Mouse (Mus musculus) embryonic facial prominence, embryonic 13.5 days (tissue): Measurements from ENCODE around the gene Ccnq. TPM values are rescaled to one million over a fixed set of nuclear protein-coding genes. Genes with fewer than 3 reads are reported as not detected.

ENCODE experiments used
- ATAC-seq: fragments of 200-750 bp; cut with Nextera tagmentation; 2 replicates; pipeline ENCODE4 v1.8.0; 2017; ENCODE audit warnings: low read depth; ENCODE audit not compliant: insufficient number of reproducible peaks, insufficient read depth, low FRiP score, low TSS enrichment
- H3K27ac ChIP-seq: fragments of 300-500 bp; sonication (generic); 2 replicates; pipeline ENCODE4 v1.5.1; 2015; ENCODE audit warnings: moderate library complexity, mild to moderate bottlenecking, inconsistent platforms
- H3K27me3 ChIP-seq: fragments of 300-500 bp; sonication (generic); 2 replicates; pipeline ENCODE4 v1.6.1; 2015; ENCODE audit warnings: mild to moderate bottlenecking, inconsistent platforms
- H3K36me3 ChIP-seq: fragments of 300-500 bp; sonication (generic); 2 replicates; pipeline ENCODE4 v1.6.1; 2015; ENCODE audit warnings: mild to moderate bottlenecking, inconsistent platforms
- H3K4me1 ChIP-seq: fragments of 300-500 bp; sonication (generic); 2 replicates; pipeline ENCODE4 v1.6.1; 2015; ENCODE audit warnings: inconsistent platforms
- H3K4me2 ChIP-seq: fragments of 300-500 bp; sonication (generic); 2 replicates; pipeline ENCODE4 v1.6.1; 2015; ENCODE audit warnings: moderate library complexity, mild to moderate bottlenecking, inconsistent platforms
- H3K4me3 ChIP-seq: fragments of 300-500 bp; sonication (generic); 2 replicates; pipeline ENCODE4 v1.5.1; 2015; ENCODE audit warnings: mild to moderate bottlenecking, inconsistent platforms
- H3K9ac ChIP-seq: fragments of 300-500 bp; sonication (generic); 2 replicates; pipeline ENCODE4 v1.6.1; 2015; ENCODE audit warnings: mild to moderate bottlenecking, inconsistent platforms
- H3K9me3 ChIP-seq: fragments of 300-500 bp; sonication (generic); 2 replicates; pipeline ENCODE4 v1.6.1; 2016; ENCODE audit warnings: inconsistent platforms
- WGBS: fragments of 180-500 bp; shearing (Covaris S2); methylation state at CpG from one replicate; pipeline ENCODE4 v1.1.7; 2015; ENCODE audit warnings: mixed read lengths; 5-methylcytosine and 5-hydroxymethylcytosine counted together
- microRNA-seq: library from miRNA; unstranded; fragments of <30 nt; microRNA quantifications from one replicate; pipeline ENCODE4, GENCODE M21; 2016
- polyA plus RNA-seq: library from polyadenylated mRNA; unstranded; fragments of >200 nt; fragmentation: Nextera tagmentation; extraction: Ambion mirVana; gene quantifications from 2 replicates; pipeline ENCODE4 v1.2.1, GENCODE M21; 2015

Ccnq gene
- polyA plus RNA-seq, 1 experiment from 2014 or later = 46.4 TPM

- Histone ChIP-seq H3K27me3 (no peaks in the 10 kb centered on the region), H3K27ac (no peak overlapping the region), H3K9me3 (no peaks in the 10 kb centered on the region), H3K9ac (no peak overlapping the region), H3K4me1 (no peaks in the 10 kb centered on the region), H3K36me3 (no peaks in the 10 kb centered on the region), H3K4me3 (no peak overlapping the region), H3K4me2 (no peak overlapping the region)
- WGBS = 65% methylated on average over 4 of the region's 4 CpGs
- no peak for ATAC-seq
Observed at GRCm38 (mm10) chr11:78728041-78728440, 23.5 kb downstream of the Ccnq start.

- no peaks in the 10 kb centered on the region for H3K36me3 ChIP-seq
- no peak overlapping the region for H3K27ac ChIP-seq
- H3K4me3 ChIP-seq = no peak overlapping the region
- no peaks in the 10 kb centered on the region for H3K27me3 ChIP-seq
- H3K4me2 ChIP-seq = no peak overlapping the region
- ATAC-seq = no peak
- 76% methylated on average over 3 of the region's 3 CpGs for WGBS
- H3K9ac ChIP-seq = no peak overlapping the region
- H3K4me1 ChIP-seq = no peaks in the 10 kb centered on the region
- H3K9me3 ChIP-seq = no peaks in the 10 kb centered on the region
Observed at GRCm38 (mm10) chr11:78726366-78726765, 25.2 kb downstream of the Ccnq start.

GRCm38 (mm10) chr11:78724792-78725191 lies 26.7 kb downstream of the Ccnq start:
- no peak overlapping the region for H3K27ac ChIP-seq
- 56% methylated on average over 1 of the region's 1 CpGs for WGBS
- H3K4me3 ChIP-seq = no peak overlapping the region
- no peaks in the 10 kb centered on the region for H3K4me1 ChIP-seq
- no peak for ATAC-seq
- no peak overlapping the region for H3K4me2 ChIP-seq
- no peaks in the 10 kb centered on the region for H3K36me3 ChIP-seq
- no peaks in the 10 kb centered on the region for H3K9me3 ChIP-seq
- no peak overlapping the region for H3K9ac ChIP-seq
- no peaks in the 10 kb centered on the region for H3K27me3 ChIP-seq

GRCm38 (mm10) chr11:78721419-78721818 lies 30.1 kb downstream of the Ccnq start:
- 81% methylated on average over 2 of the region's 2 CpGs for WGBS
- Histone ChIP-seq H3K36me3 (no peaks in the 10 kb centered on the region), H3K4me2 (no peak overlapping the region), H3K4me1 (no peaks in the 10 kb centered on the region), H3K4me3 (no peak overlapping the region), H3K27ac (no peak overlapping the region), H3K9me3 (no peaks in the 10 kb centered on the region), H3K27me3 (no peaks in the 10 kb centered on the region), H3K9ac (no peak overlapping the region)
- no peak for ATAC-seq

GRCm38 (mm10) chr11:78717655-78718054 lies 33.9 kb downstream of the Ccnq start:
- 41% methylated on average over 4 of the region's 4 CpGs for WGBS
- ATAC-seq = no peak
- no peak overlapping the region for H3K27ac ChIP-seq
- no peaks in the 10 kb centered on the region for H3K9me3 ChIP-seq
- no peak overlapping the region for H3K4me3 ChIP-seq
- H3K4me1 ChIP-seq = no peaks in the 10 kb centered on the region
- no peak overlapping the region for H3K4me2 ChIP-seq
- H3K36me3 ChIP-seq = no peaks in the 10 kb centered on the region
- no peaks in the 10 kb centered on the region for H3K27me3 ChIP-seq
- no peak overlapping the region for H3K9ac ChIP-seq

DNA sequence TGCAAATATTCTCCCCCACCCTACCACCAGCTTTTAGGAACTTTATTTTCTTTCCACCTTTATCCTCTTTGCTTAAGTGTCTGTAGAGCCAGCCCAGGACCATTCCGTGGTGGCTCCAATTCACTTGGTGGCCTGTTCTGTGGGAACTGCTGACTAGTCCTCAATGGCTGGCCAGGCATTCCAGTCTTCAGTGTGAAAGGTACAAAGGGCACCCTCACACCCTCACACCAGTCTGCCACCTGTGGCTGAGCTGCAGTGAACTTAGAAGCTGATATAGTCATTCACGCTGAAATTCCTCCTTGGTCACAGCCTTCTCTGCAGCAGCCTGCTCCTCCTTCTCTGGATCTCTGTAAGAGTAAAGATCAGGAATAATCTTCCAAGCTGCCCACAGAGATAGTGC lies 42.9 kb downstream of the Ccnq start:
- Histone ChIP-seq H3K9me3 (no peaks in the 10 kb centered on the region), H3K4me2 (no peak overlapping the region), H3K4me1 (no peaks in the 10 kb centered on the region), H3K27me3 (no peaks in the 10 kb centered on the region), H3K4me3 (no peak overlapping the region), H3K36me3 (no peaks in the 10 kb centered on the region), H3K27ac (no peak overlapping the region), H3K9ac (no peak overlapping the region)
- ATAC-seq = no peak
- WGBS = 76% methylated on average over 2 of the region's 2 CpGs

GRCm38 (mm10) chr11:78706026-78706425 lies 45.5 kb downstream of the Ccnq start:
- H3K27me3 ChIP-seq = no peaks in the 10 kb centered on the region
- no peaks in the 10 kb centered on the region for H3K4me1 ChIP-seq
- no peaks in the 10 kb centered on the region for H3K9me3 ChIP-seq
- H3K27ac ChIP-seq = no peak overlapping the region
- H3K9ac ChIP-seq = no peak overlapping the region
- H3K4me3 ChIP-seq = no peak overlapping the region
- no peaks in the 10 kb centered on the region for H3K36me3 ChIP-seq
- no peak for ATAC-seq
- no peak overlapping the region for H3K4me2 ChIP-seq

GRCm38 (mm10) chr11:78703085-78703484 lies 48.4 kb downstream of the Ccnq start:
- Histone ChIP-seq H3K4me1 (no peaks in the 10 kb centered on the region), H3K27me3 (no peaks in the 10 kb centered on the region), H3K4me2 (no peak overlapping the region), H3K27ac (no peak overlapping the region), H3K9ac (no peak overlapping the region), H3K36me3 (no peaks in the 10 kb centered on the region), H3K4me3 (no peak overlapping the region), H3K9me3 (no peaks in the 10 kb centered on the region)
- WGBS = 73% methylated on average over 5 of the region's 5 CpGs
- no peak for ATAC-seq

DNA sequence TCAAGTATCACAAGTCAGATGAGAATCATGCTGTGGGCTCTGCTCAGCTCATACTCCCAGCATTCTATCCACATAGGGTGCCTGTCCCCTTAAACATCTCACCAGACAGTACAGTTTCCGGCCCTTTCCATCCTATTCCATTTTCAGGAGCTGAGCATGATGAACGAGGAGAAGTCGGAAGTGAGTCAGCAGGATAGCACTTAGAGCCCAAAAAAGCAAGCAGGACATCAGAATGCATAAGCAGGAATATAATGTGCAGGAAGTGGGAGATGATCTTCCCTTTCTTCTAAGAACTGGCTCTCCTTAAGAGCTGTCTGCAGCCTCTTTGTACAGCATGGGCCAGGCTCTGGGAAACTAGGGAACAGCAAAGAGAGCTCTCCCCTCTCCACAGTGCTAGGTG lies 49.2 kb downstream of the Ccnq start:
- WGBS = 76% methylated on average over 3 of the region's 3 CpGs

More for the DNA sequence above, 49.2 kb downstream of the Ccnq start:
- no peaks in the 10 kb centered on the region for H3K27me3 ChIP-seq
- no peak overlapping the region for H3K4me2 ChIP-seq
- H3K4me3 ChIP-seq = no peak overlapping the region
- no peaks in the 10 kb centered on the region for H3K4me1 ChIP-seq
- H3K36me3 ChIP-seq = no peaks in the 10 kb centered on the region
- no peak overlapping the region for H3K9ac ChIP-seq
- no peaks in the 10 kb centered on the region for H3K9me3 ChIP-seq
- no peak for ATAC-seq
- no peak overlapping the region for H3K27ac ChIP-seq

Small RNA genes lying within 50 kb of the gene (microRNA-seq; reads per million reads assigned to microRNA genes)
- gene Gm23840 = not detected

Other genes with a start within 250 kb of the Ccnq start
- gene Sebox, start 248.3 kb downstream of the Ccnq start, polyA plus RNA-seq = not detected in 2 replicates
- 46.6 and 50.9 TPM in 2 replicates for gene Tmem199, start 239.6 kb downstream of the Ccnq start, polyA plus RNA-seq
- gene Poldip2, start 239.5 kb downstream of the Ccnq start, polyA plus RNA-seq = 168 and 182 TPM in 2 replicates
- gene Tnfaip1, start 215.4 kb downstream of the Ccnq start, polyA plus RNA-seq = 73.0 and 78.1 TPM in 2 replicates
- 176 and 183 TPM in 2 replicates for gene Ift20, start 215.4 kb downstream of the Ccnq start, polyA plus RNA-seq
- gene Tmem97, start 201.0 kb downstream of the Ccnq start, polyA plus RNA-seq = 61.0 and 66.7 TPM in 2 replicates
- 13.5 and 14.4 TPM in 2 replicates for gene Nlk, start 54.4 kb downstream of the Ccnq start, polyA plus RNA-seq
- gene Lyrm9, start 74.9 kb upstream of the Ccnq start, polyA plus RNA-seq = 11.1 and 11.8 TPM in 2 replicates
- 0.95 and 1.1 TPM in 2 replicates for gene Nos2, start 169.1 kb upstream of the Ccnq start, polyA plus RNA-seq
- 18.4 and 22.2 TPM in 2 replicates for gene Lgals9, start 233.2 kb upstream of the Ccnq start, polyA plus RNA-seq